Mouse (Mus musculus) granulocyte monocyte progenitor cell, adult 5-6 weeks (primary cell): Measurements from ENCODE around the gene Ube4b. TPM values are rescaled to one million over a fixed set of nuclear protein-coding genes. Genes with fewer than 3 reads are reported as not detected.
A peak's percentile ranks its signal among the peaks of the same experiment; 100 is the strongest.

Experiments
- ATAC-seq: replicated peaks from 2 replicates; pipeline ENCODE4 v1.8.0; 2016; ENCODE audit warnings: mild to moderate bottlenecking, moderate TSS enrichment, inconsistent platforms; ENCODE audit not compliant: poor library complexity, severe bottlenecking
- total RNA-seq, 2 experiments: library from RNA; stranded (forward) in 1 of 2; stranded (reverse) in 1 of 2; fragments of 200-712, 200-1000 nt in 1 of 2; fragments of >200 nt in 1 of 2; fragmentation: Nextera tagmentation in 1 of 2; gene quantifications; 2 replicates each; pipeline ENCODE4 v1.2.3; 2014 to 2017

Gene Ube4b
- total RNA-seq, 2 experiments from 2014 or later, result 38.6 to 58.4 TPM

- ATAC-seq, result no peak
These were observed 29.9 kb downstream of the Ube4b start for GRCm38 (mm10) chr4:149396433-149397306.

GRCm38 (mm10) chr4:149395581-149395980 is 31.0 kb downstream of the Ube4b start:
- ATAC-seq, result no peak

- no peak for ATAC-seq
These were observed 32.3 kb downstream of the Ube4b start for GRCm38 (mm10) chr4:149394292-149394691.

- no peak for ATAC-seq
These were observed 33.1 kb downstream of the Ube4b start for GRCm38 (mm10) chr4:149393311-149393995.

GRCm38 (mm10) chr4:149392359-149392758 is 34.2 kb downstream of the Ube4b start:
- no peak for ATAC-seq

DNA sequence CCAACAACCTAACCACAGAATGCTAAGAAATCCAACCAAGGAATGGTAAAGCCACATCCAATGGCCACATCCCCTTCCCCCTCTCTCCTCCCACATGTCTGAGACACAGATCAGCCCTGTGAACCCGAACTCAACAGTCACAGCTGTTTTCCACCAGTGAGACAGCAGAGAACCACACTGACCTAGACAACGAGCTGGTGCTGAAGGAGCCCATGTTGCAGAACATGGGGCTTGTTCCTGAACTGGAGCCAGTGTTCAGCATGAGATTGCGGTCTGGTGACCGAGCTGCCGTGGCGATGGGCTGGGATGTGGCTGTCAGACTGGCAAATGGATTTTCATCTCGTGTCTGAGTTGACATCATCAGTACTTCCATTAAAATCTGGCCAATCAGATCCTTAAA is 45.5 kb downstream of the Ube4b start:
- no peak for ATAC-seq

DNA sequence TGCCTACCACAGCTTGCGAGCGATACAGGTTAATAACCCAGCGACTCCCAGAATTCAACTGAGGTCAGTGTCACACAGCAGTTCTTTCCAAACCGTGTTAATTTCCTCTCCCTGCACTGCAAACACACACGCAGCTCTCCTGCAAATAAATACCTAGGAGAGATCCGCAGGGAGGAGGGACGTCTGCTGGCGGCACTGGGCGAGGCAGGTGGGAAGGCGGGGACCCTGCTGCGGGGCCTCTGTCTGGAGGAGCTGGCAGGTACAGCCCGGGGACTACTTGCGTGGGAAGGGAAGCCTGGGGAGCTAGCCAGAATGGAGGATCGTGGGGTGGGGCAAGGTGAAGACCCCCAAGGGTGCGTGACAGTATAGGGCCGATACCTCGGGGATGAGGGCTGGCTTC is 46.7 kb downstream of the Ube4b start:
- no peak for ATAC-seq

DNA sequence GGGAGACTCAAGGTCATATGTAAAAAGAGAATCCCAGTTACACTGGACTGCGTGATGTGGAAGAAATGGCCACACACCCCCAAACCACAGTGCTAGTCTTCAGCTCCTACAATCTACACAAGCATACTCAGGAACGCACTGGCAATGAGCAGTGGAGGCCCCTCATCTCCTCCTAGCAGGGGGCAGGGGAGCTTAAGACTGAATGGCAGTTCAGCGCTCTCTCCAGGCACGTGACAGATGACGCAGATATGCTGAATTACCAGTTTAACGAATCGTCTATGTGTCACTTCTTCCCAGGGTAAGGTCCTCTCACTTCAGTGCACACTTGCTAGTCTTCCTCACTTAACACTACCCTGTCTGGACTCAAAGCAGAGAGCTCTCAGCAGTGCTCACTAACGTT is 47.7 kb downstream of the Ube4b start:
- no peak for ATAC-seq

DNA sequence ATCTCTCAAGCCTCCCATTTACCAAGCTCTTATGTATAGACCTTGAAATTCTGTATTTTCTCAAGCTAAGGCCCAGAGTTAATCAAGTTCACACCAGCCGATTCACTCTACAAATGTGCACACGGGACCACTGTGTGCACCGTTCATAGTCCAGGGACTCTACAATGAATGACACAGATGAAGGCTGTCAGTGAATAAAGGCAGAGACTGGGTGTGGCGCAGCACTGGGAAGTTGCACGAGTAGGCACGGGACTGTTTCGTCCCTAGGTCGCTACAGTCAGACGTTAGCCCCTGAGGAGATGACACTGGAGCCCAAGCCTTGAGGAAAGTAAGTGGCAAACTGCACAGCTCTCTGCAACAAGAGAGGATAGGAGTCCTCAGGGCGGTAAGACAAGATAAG is 50.5 kb downstream of the Ube4b start:
- ATAC-seq, result no peak

- no peak for ATAC-seq
These were observed 51.9 kb downstream of the Ube4b start for GRCm38 (mm10) chr4:149374662-149375061.

DNA sequence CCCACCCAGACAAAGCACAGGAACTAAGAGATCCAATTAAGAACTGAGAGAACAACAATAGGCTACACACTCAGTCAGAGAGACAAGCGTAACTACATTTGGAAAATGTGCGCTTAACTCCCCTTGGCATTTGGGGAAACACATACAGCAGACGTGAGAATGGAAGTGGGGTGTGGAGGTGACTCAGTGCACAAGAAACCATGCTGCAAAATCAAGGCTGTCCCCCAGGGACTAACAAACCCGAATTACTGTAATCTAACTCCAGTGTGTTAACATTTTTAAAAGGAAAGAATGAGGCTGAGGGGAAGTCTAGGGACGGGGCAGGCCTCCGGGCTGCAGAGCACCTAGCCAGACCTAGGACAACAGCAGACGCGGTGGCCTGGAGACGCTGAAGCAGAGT is 52.6 kb downstream of the Ube4b start:
- ATAC-seq, result no peak

GRCm38 (mm10) chr4:149373431-149373830 is 53.1 kb downstream of the Ube4b start:
- no peak; the same call in 1 of the 2 replicates for ATAC-seq

GRCm38 (mm10) chr4:149365702-149366370 is 60.7 kb downstream of the Ube4b start:
- ATAC-seq, result no peak

DNA sequence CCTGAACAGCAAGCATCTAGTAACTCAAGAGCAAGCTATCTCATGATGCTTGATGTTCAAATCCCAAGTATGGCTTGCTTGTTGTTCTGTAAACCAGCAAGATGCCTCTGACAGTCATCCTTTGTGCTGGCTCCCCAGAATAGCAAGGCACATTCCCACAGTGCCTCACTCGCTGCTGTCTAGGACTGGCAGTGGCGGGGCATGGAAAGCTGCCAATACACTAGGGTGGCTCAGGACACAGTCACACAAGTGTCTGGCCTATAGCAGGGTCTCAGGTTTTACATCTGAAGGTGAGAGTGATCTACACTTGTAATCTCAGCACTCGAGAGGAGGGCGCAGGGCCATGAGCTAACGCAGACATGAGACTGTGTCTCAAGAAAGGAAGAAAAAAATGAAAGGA is 61.7 kb downstream of the Ube4b start:
- no peak for ATAC-seq

- ATAC-seq, result no peak
These were observed 65.5 kb downstream of the Ube4b start for GRCm38 (mm10) chr4:149361051-149361450.

DNA sequence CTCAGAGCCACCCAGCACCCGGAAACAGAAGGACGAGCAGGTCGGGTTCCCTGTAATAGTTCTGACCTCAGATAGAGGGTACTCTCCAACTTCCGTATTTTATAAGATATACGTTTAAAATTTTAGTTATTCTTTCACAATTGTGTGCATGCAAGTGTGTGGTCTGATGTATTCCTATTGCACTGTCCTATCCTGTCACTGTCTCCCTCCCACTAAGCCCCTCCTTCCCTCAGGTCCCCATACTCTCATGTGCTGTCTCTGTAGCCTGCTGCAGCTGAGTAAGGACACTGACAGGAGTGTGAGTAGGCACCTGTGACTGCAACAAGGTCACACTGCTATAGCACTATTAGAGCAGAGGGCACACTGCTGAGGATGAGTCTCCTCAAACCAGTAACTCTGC is 65.9 kb downstream of the Ube4b start:
- ATAC-seq, result peak; percentile 61

- ATAC-seq, result no peak
These were observed 68.6 kb downstream of the Ube4b start for GRCm38 (mm10) chr4:149357982-149358381.

- ATAC-seq, result no peak
These were observed 71.9 kb downstream of the Ube4b start for GRCm38 (mm10) chr4:149354671-149355070.

DNA sequence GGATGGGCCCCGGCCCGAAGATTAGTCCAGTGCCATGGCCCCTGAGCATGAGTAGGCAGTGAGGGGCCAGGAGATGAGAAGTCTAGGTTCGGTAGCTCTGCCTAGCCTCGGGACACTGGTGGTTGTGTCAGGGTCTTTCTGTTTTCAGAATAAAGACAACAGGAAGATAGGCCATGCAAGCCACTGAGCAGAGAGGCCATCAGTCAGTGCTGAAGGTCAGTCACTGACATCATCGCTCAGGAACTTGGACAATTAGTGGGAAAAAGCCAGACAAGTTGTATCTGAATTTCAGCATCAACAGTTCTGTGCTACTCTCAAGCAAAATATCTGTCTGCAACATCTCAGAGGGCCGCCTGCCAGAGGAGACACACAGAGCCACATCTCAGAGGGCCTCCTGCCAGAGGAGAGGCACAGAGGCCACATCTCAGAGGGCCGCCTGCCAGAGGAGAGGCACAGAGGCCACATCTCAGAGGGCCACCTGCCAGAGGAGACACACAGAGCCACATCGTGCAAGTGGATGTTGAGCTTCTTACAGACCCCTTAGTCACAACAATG is 74.9 kb downstream of the Ube4b start:
- no peak for ATAC-seq

DNA sequence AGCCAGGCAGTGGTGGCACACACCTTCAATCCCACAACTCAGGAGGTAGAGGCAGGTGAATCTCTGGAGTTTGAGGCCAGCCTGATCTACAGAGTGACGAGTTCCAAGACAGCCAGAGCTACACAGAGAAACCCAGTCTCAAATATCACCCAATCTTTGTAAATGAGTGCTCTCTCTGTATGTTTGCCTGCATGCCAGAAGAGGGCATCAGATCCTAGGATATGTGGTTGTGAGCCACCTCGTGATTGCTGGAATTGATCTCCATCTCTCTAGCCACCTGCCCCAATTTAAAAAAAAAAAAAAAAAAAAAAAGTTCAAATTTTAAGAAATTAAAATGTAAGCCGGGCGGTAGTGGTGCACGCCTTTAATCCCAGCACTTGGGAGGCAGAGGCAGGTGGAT is 77.6 kb downstream of the Ube4b start:
- no peak for ATAC-seq

- no peak for ATAC-seq
These were observed 80.7 kb downstream of the Ube4b start for GRCm38 (mm10) chr4:149345873-149346272.
